In the genomic region with DNA sequence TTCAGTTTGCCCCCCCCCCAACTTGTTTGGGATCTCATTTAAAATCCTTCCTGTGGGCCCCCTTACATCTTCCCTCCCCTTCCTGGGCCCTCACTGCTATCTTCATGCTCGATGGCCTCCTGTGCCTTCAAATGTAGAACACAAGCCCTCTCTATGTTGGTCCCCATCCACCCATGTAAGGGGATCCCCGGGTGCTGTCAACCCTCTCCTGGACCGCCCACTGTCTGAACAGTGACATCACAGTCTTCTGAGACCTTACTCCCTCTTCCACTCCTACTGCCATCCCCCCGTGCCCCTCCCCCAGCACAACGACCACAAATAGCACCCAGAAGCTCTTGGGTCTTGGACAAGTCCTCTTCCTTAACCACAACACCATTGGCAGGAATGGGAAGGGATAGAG, we compare ENCODE assay signal across 22 mouse cellular contexts. TPM values are rescaled to one million over a fixed set of nuclear protein-coding genes. Genes with fewer than 3 reads are reported as not detected.
"Had no signal": no experiment of that assay in that cellular context is flagged by ENCODE, and none has a peak within 500 bp of the region (broad histone marks: within the 10 kb centered on the region; RNA-seq: fewer than 3 reads in every experiment).

No protein-coding gene starts in this region.

- H3K27ac ChIP-seq: liver, embryonic 15.5 days; midbrain, embryonic 10.5 days; midbrain, embryonic 12.5 days; neural tube, embryonic 13.5 days; neural tube, embryonic 15.5 days had no signal

- H3K27me3 ChIP-seq: liver, embryonic 15.5 days; neural tube, embryonic 15.5 days had no signal

- ATAC-seq: midbrain, embryonic 16.5 days had no signal

- H3K4me2 ChIP-seq: liver, embryonic 15.5 days; lung, embryonic 14.5 days; midbrain, embryonic 12.5 days; neural tube, embryonic 13.5 days; neural tube, embryonic 15.5 days had no signal

- DNase-seq: lung, adult 18-20 months; lung, embryonic 14.5 days; lung, postnatal 10 days; lung, postnatal 4 days; midbrain, embryonic 14.5 days; retina, postnatal 1 day; right cerebral cortex, adult 18-20 months; right cerebral cortex, postnatal 25 days; right cerebral cortex, postnatal 4 days; spleen, adult 18-20 months; thymus, adult 18-20 months; thymus, postnatal 14 days; thymus, postnatal 36 days had no signal

- H3K4me1 ChIP-seq: liver, embryonic 15.5 days; midbrain, embryonic 12.5 days; neural tube, embryonic 13.5 days; neural tube, embryonic 15.5 days had no signal

- H3K9me3 ChIP-seq: liver, embryonic 15.5 days; midbrain, embryonic 10.5 days; midbrain, embryonic 12.5 days; neural tube, embryonic 13.5 days; neural tube, embryonic 15.5 days had no signal

- H3K9ac ChIP-seq: liver, embryonic 15.5 days; lung, embryonic 14.5 days; midbrain, embryonic 12.5 days; neural tube, embryonic 13.5 days; neural tube, embryonic 15.5 days had no signal

- H3K36me3 ChIP-seq: liver, embryonic 15.5 days; midbrain, embryonic 10.5 days; midbrain, embryonic 12.5 days; neural tube, embryonic 13.5 days; neural tube, embryonic 15.5 days had no signal

- H3K4me3 ChIP-seq: liver, embryonic 15.5 days; midbrain, embryonic 10.5 days; midbrain, embryonic 12.5 days; myocyte; neural tube, embryonic 13.5 days; neural tube, embryonic 15.5 days had no signal

RNA-seq across cellular contexts. Expression of a gene that starts 56.6 kb away (rescaled TPM):
- total RNA-seq: megakaryocyte, adult 5-6 weeks; megakaryocyte-erythroid progenitor cell, adult 5-6 weeks had no signal
